Mouse (Mus musculus): Measurements from ENCODE around the gene Hif3a. TPM values are rescaled to one million over a fixed set of nuclear protein-coding genes. Genes with fewer than 3 reads are reported as not detected.

The Hif3a gene
- polyA plus RNA-seq, 1 experiment from 2014 or later: 6.9 TPM

- Histone ChIP-seq H3K9ac (ENCODE audit: low read depth, low read length) (no peak overlapping the region), H3K4me1 (ENCODE audit: control insufficient read depth, insufficient read depth, low read depth, low read length) (peaks cover 8% of the 10 kb centered on the region; the same call in 1 of the 2 replicates), H3K36me3 (ENCODE audit: control insufficient read depth, insufficient read depth, low read length) (peaks cover 44% of the 10 kb centered on the region), H3K27me3 (replicated peaks; ENCODE audit: control insufficient read depth, insufficient read depth, low read length) (no peaks in the 10 kb centered on the region), H3K4me2 (ENCODE audit: low read length) (no peak overlapping the region), H3K4me3 (ENCODE audit: low read length) (no peak overlapping the region), H3K9me3 (ENCODE audit: control insufficient read depth, low read length) (no peaks in the 10 kb centered on the region), H3K27ac (ENCODE audit: low read depth, low read length) (no peak overlapping the region)
- no peak for ATAC-seq
- 82% methylated on average over 2 of the region's 2 CpGs for WGBS
These were observed 44.3 kb downstream of the Hif3a start for GRCm38 (mm10) chr7:17017921-17018320.

- peaks cover 49% of the 10 kb centered on the region for H3K36me3 ChIP-seq (ENCODE audit: control insufficient read depth, insufficient read depth, low read length)
- peak; percentile 90 for ATAC-seq
- no peaks in the 10 kb centered on the region for H3K27me3 ChIP-seq (replicated peaks; ENCODE audit: control insufficient read depth, insufficient read depth, low read length)
- H3K9me3 ChIP-seq (ENCODE audit: control insufficient read depth, low read length): no peaks in the 10 kb centered on the region
- no peak overlapping the region for H3K4me2 ChIP-seq (ENCODE audit: low read length)
- WGBS: 14% methylated on average over 1 of the region's 1 CpGs
- H3K9ac ChIP-seq (ENCODE audit: low read depth, low read length): no peak overlapping the region
- peak overlapping the region; percentile 16; the same call in 1 of the 2 replicates for H3K27ac ChIP-seq (ENCODE audit: low read depth, low read length)
- H3K4me3 ChIP-seq (ENCODE audit: low read length): no peak overlapping the region
- H3K4me1 ChIP-seq (ENCODE audit: control insufficient read depth, insufficient read depth, low read depth, low read length): peaks cover 8% of the 10 kb centered on the region; the same call in 1 of the 2 replicates
These were observed 45.2 kb downstream of the Hif3a start for GRCm38 (mm10) chr7:17017036-17017435.

GRCm38 (mm10) chr7:17015381-17015780 is 46.8 kb downstream of the Hif3a start:
- Histone ChIP-seq H3K36me3 (ENCODE audit: control insufficient read depth, insufficient read depth, low read length) (peaks cover 41% of the 10 kb centered on the region), H3K27ac (ENCODE audit: low read depth, low read length) (no peak overlapping the region), H3K4me3 (ENCODE audit: low read length) (no peak overlapping the region), H3K27me3 (replicated peaks; ENCODE audit: control insufficient read depth, insufficient read depth, low read length) (no peaks in the 10 kb centered on the region), H3K4me2 (ENCODE audit: low read length) (no peak overlapping the region), H3K4me1 (ENCODE audit: control insufficient read depth, insufficient read depth, low read depth, low read length) (peaks cover 8% of the 10 kb centered on the region; the same call in 1 of the 2 replicates), H3K9ac (ENCODE audit: low read depth, low read length) (no peak overlapping the region), H3K9me3 (ENCODE audit: control insufficient read depth, low read length) (no peaks in the 10 kb centered on the region)
- no peak for ATAC-seq
- 84% methylated on average over 6 of the region's 6 CpGs for WGBS

GRCm38 (mm10) chr7:17011909-17012590 is 50.2 kb downstream of the Hif3a start:
- Histone ChIP-seq H3K9ac (ENCODE audit: low read depth, low read length) (no peak overlapping the region), H3K27ac (ENCODE audit: low read depth, low read length) (no peak overlapping the region), H3K4me2 (ENCODE audit: low read length) (no peak overlapping the region), H3K9me3 (ENCODE audit: control insufficient read depth, low read length) (no peaks in the 10 kb centered on the region), H3K4me3 (ENCODE audit: low read length) (no peak overlapping the region), H3K4me1 (ENCODE audit: control insufficient read depth, insufficient read depth, low read depth, low read length) (peaks cover 3% of the 10 kb centered on the region; the same call in 1 of the 2 replicates), H3K27me3 (replicated peaks; ENCODE audit: control insufficient read depth, insufficient read depth, low read length) (no peaks in the 10 kb centered on the region), H3K36me3 (ENCODE audit: control insufficient read depth, insufficient read depth, low read length) (peaks cover 57% of the 10 kb centered on the region)
- no peak for ATAC-seq
- 96% methylated on average over 7 of the region's 7 CpGs for WGBS

- ATAC-seq: no peak
- no peaks in the 10 kb centered on the region for H3K4me1 ChIP-seq (ENCODE audit: control insufficient read depth, insufficient read depth, low read depth, low read length)
- peaks cover 68% of the 10 kb centered on the region for H3K36me3 ChIP-seq (ENCODE audit: control insufficient read depth, insufficient read depth, low read length)
- no peaks in the 10 kb centered on the region for H3K9me3 ChIP-seq (ENCODE audit: control insufficient read depth, low read length)
- no peak overlapping the region for H3K27ac ChIP-seq (ENCODE audit: low read depth, low read length)
- no peak overlapping the region for H3K4me2 ChIP-seq (ENCODE audit: low read length)
- no peak overlapping the region for H3K4me3 ChIP-seq (ENCODE audit: low read length)
- 83% methylated on average over 5 of the region's 5 CpGs for WGBS
- no peak overlapping the region for H3K9ac ChIP-seq (ENCODE audit: low read depth, low read length)
- no peaks in the 10 kb centered on the region for H3K27me3 ChIP-seq (replicated peaks; ENCODE audit: control insufficient read depth, insufficient read depth, low read length)
These were observed 52.2 kb downstream of the Hif3a start for GRCm38 (mm10) chr7:17010010-17010347.

- no peak for ATAC-seq
- H3K36me3 ChIP-seq (ENCODE audit: control insufficient read depth, insufficient read depth, low read length): peaks cover 67% of the 10 kb centered on the region
- no peaks in the 10 kb centered on the region for H3K9me3 ChIP-seq (ENCODE audit: control insufficient read depth, low read length)
- 94% methylated on average over 16 of the region's 16 CpGs for WGBS
- H3K4me1 ChIP-seq (ENCODE audit: control insufficient read depth, insufficient read depth, low read depth, low read length): no peaks in the 10 kb centered on the region
- H3K27me3 ChIP-seq (replicated peaks; ENCODE audit: control insufficient read depth, insufficient read depth, low read length): no peaks in the 10 kb centered on the region
- no peak overlapping the region for H3K27ac ChIP-seq (ENCODE audit: low read depth, low read length)
- no peak overlapping the region for H3K4me3 ChIP-seq (ENCODE audit: low read length)
- H3K9ac ChIP-seq (ENCODE audit: low read depth, low read length): no peak overlapping the region
- H3K4me2 ChIP-seq (ENCODE audit: low read length): no peak overlapping the region
These were observed 52.8 kb downstream of the Hif3a start for GRCm38 (mm10) chr7:17009326-17010009.

- H3K4me1 ChIP-seq (ENCODE audit: control insufficient read depth, insufficient read depth, low read depth, low read length): peaks cover 3% of the 10 kb centered on the region; the same call in 1 of the 2 replicates
- WGBS: 76% methylated on average over 4 of the region's 4 CpGs
- H3K27me3 ChIP-seq (replicated peaks; ENCODE audit: control insufficient read depth, insufficient read depth, low read length): no peaks in the 10 kb centered on the region
- no peaks in the 10 kb centered on the region for H3K9me3 ChIP-seq (ENCODE audit: control insufficient read depth, low read length)
- no peak overlapping the region for H3K9ac ChIP-seq (ENCODE audit: low read depth, low read length)
- no peak overlapping the region for H3K4me2 ChIP-seq (ENCODE audit: low read length)
- ATAC-seq: peak; percentile 6; the same call in 1 of the 2 replicates
- peaks cover 54% of the 10 kb centered on the region for H3K36me3 ChIP-seq (ENCODE audit: control insufficient read depth, insufficient read depth, low read length)
- H3K4me3 ChIP-seq (ENCODE audit: low read length): no peak overlapping the region
- H3K27ac ChIP-seq (ENCODE audit: low read depth, low read length): no peak overlapping the region
These were observed 54.9 kb downstream of the Hif3a start for GRCm38 (mm10) chr7:17007300-17007699.

- Histone ChIP-seq H3K27ac (ENCODE audit: low read depth, low read length) (no peak overlapping the region), H3K36me3 (ENCODE audit: control insufficient read depth, insufficient read depth, low read length) (peaks cover 43% of the 10 kb centered on the region), H3K4me2 (ENCODE audit: low read length) (no peak overlapping the region), H3K9me3 (ENCODE audit: control insufficient read depth, low read length) (no peaks in the 10 kb centered on the region), H3K9ac (ENCODE audit: low read depth, low read length) (no peak overlapping the region), H3K4me3 (ENCODE audit: low read length) (no peak overlapping the region), H3K27me3 (replicated peaks; ENCODE audit: control insufficient read depth, insufficient read depth, low read length) (no peaks in the 10 kb centered on the region), H3K4me1 (ENCODE audit: control insufficient read depth, insufficient read depth, low read depth, low read length) (peaks cover 3% of the 10 kb centered on the region)
- 86% methylated on average over 7 of the region's 7 CpGs for WGBS
- ATAC-seq: no peak
These were observed 57.5 kb downstream of the Hif3a start for GRCm38 (mm10) chr7:17004716-17005115.

GRCm38 (mm10) chr7:17003230-17003960 is 58.8 kb downstream of the Hif3a start:
- ATAC-seq: no peak
- peaks cover 3% of the 10 kb centered on the region for H3K4me1 ChIP-seq (ENCODE audit: control insufficient read depth, insufficient read depth, low read depth, low read length)
- no peaks in the 10 kb centered on the region for H3K9me3 ChIP-seq (ENCODE audit: control insufficient read depth, low read length)
- no peaks in the 10 kb centered on the region for H3K27me3 ChIP-seq (replicated peaks; ENCODE audit: control insufficient read depth, insufficient read depth, low read length)
- H3K4me2 ChIP-seq (ENCODE audit: low read length): no peak overlapping the region
- H3K36me3 ChIP-seq (ENCODE audit: control insufficient read depth, insufficient read depth, low read length): peaks cover 34% of the 10 kb centered on the region
- WGBS: 83% methylated on average over 7 of the region's 7 CpGs
- H3K4me3 ChIP-seq (ENCODE audit: low read length): no peak overlapping the region
- H3K9ac ChIP-seq (ENCODE audit: low read depth, low read length): no peak overlapping the region
- no peak overlapping the region; the same call in 1 of the 2 replicates for H3K27ac ChIP-seq (ENCODE audit: low read depth, low read length)
